ENCODE assay signal across 33 mouse cellular contexts in genomic region chr1:61657760-61658159, GRCm38 (mm10).
"Had no signal": no experiment of that assay in that cellular context is flagged by ENCODE, and none has a peak within 500 bp of the region (broad histone marks: within the 10 kb centered on the region; RNA-seq: fewer than 3 reads in every experiment).

No protein-coding gene starts in this region.

- H3K36me3 ChIP-seq: heart, embryonic 10.5 days; heart, embryonic 12.5 days; heart, embryonic 13.5 days; heart, embryonic 15.5 days; hindbrain, embryonic 10.5 days; hindbrain, embryonic 12.5 days; hindbrain, embryonic 13.5 days; hindbrain, embryonic 15.5 days; kidney, embryonic 15.5 days had no signal

- H3K4me3 ChIP-seq: heart, embryonic 10.5 days; heart, embryonic 12.5 days; heart, embryonic 13.5 days; heart, embryonic 15.5 days; hindbrain, embryonic 10.5 days; hindbrain, embryonic 12.5 days; hindbrain, embryonic 13.5 days; hindbrain, embryonic 15.5 days; kidney, embryonic 15.5 days; layer of hippocampus, adult 2 months; left cerebral cortex, adult 2 months had no signal

- H3K9me3 ChIP-seq: heart, embryonic 10.5 days; heart, embryonic 12.5 days; heart, embryonic 13.5 days; heart, embryonic 15.5 days; hindbrain, embryonic 10.5 days; hindbrain, embryonic 12.5 days; hindbrain, embryonic 13.5 days; hindbrain, embryonic 15.5 days; kidney, embryonic 15.5 days had no signal

- H3K27ac ChIP-seq: heart, embryonic 10.5 days; heart, embryonic 13.5 days; heart, embryonic 15.5 days; hindbrain, embryonic 10.5 days; hindbrain, embryonic 12.5 days; hindbrain, embryonic 13.5 days; hindbrain, embryonic 14.5 days; hindbrain, embryonic 15.5 days; hindbrain, postnatal 0 days; kidney, embryonic 15.5 days; kidney, postnatal 0 days; layer of hippocampus, adult 2 months; left cerebral cortex, adult 2 months had no signal

- H3K4me1 ChIP-seq: heart, embryonic 10.5 days; heart, embryonic 15.5 days; hindbrain, embryonic 13.5 days; kidney, embryonic 15.5 days had no signal

- H3K27me3 ChIP-seq: heart, embryonic 12.5 days; heart, embryonic 13.5 days; heart, embryonic 15.5 days; hindbrain, embryonic 12.5 days; hindbrain, embryonic 13.5 days; hindbrain, embryonic 15.5 days; kidney, embryonic 15.5 days had no signal

- ATAC-seq: hindbrain, embryonic 16.5 days; hindbrain, postnatal 0 days; inflammation-experienced regulatory T-cells, adult 6 months had no signal

- H3K9ac ChIP-seq: heart, embryonic 12.5 days; heart, embryonic 13.5 days; heart, embryonic 15.5 days; hindbrain, embryonic 12.5 days; hindbrain, embryonic 13.5 days; hindbrain, embryonic 14.5 days; hindbrain, embryonic 15.5 days; kidney, embryonic 15.5 days had no signal

- H3K4me2 ChIP-seq: heart, embryonic 11.5 days; heart, embryonic 12.5 days; heart, embryonic 13.5 days; heart, embryonic 15.5 days; hindbrain, embryonic 12.5 days; hindbrain, embryonic 13.5 days; hindbrain, embryonic 14.5 days; hindbrain, embryonic 15.5 days; kidney, embryonic 15.5 days had no signal

- DNase-seq: heart, postnatal 10 days; heart, postnatal 14 days; heart, postnatal 36 days; heart, postnatal 4 days; kidney, adult 11 months; kidney, adult 18-20 months; kidney, adult 2 months; kidney, adult 8-10 months; kidney, adult 9 months; kidney, postnatal 10 days; kidney, postnatal 14 days; kidney, postnatal 25 days; kidney, postnatal 36 days; kidney, postnatal 4 days; layer of hippocampus, adult 9-11 months; layer of hippocampus, postnatal 36 days had no signal
